Mouse (Mus musculus): ENCODE data around the gene Rbpms2.

The Rbpms2 gene

DNA sequence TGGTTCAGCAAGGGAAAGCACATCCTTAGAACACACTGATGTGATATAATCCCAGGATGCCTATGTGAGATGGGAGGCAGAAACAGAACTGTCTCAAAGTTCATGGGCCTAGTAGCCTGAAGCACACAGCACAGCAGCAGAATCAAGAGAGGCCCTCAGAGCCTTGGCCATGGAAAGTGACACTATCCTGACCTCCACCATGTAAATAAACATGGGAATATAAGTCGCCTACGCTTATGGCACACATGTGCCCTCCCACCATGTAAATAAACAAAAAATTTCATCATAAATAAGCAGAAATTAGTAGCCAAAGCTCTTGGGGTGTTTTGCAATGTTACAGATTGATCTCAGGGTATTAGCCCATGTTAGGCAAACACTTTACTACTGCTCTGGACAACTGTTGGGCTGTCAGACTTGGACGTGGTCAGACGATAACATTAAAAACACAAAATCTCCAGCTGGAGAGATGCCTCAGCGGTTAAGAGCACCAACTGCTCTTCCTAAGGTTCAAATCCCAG lies 17.4 kb upstream of the Rbpms2 start:
- intact Hi-C loops (cut with DNase I), result no loop called here

DNA sequence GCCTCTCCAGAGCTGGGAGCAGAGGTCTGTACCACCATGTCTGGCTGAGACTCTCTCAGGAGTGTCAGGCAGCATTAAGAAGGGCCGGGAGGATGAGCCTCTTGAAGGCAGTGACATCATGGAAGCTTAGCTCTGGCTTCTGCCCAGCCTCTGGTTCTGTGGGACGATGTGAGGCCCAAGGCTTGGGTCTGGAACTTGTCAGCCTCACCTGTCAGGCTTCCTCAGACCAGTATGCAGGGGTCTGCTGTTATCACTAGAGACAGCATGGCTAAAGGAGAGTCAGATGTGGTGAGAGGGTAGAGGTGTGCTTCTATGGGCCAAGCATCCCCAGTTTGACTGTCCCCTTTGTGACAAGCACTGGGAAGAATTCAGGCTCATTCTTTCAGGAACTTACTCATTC lies 16.4 kb upstream of the Rbpms2 start:
- intact Hi-C loops (cut with DNase I), result no loop called here

DNA sequence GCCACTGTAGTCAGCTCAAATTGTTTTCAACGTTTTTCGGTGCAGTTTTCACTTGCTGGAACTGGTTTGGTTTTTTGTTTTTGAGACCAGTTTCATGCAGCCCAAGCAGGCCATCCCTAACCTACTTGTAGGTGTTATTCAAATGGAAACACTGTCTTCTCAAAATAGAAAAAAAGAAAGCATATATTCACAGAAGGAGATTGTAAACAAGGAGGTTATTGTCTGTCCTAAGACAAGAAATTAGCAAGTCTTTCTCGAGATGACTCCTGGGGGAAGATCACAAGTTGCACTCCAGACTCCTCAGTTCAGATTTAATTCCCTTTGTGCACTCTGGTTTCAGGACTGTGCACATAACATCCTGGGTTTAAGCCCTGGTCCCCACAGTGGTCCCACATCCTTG lies 10.1 kb upstream of the Rbpms2 start:
- intact Hi-C loops (cut with DNase I), result no loop called here

DNA sequence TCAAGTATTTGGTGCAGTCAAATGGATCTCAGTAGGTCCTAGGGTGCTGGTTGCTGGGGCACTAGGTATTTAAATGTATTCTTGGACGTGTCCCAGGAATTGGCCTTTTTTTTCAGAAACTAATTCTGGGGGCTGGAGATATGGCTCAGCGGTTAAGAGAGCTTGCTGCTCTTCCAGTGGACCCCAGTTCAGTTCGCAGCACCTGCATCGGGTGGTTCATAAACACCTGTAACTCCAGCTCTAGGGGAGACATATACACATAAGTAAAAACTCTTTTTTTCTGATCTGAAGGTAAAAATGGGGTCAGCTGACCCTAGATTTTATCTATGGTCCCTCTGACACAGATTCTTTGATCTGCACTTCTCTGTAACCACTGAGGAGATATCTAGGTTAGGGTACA lies 8.3 kb upstream of the Rbpms2 start:
- intact Hi-C loops (cut with DNase I), result no loop called here

DNA sequence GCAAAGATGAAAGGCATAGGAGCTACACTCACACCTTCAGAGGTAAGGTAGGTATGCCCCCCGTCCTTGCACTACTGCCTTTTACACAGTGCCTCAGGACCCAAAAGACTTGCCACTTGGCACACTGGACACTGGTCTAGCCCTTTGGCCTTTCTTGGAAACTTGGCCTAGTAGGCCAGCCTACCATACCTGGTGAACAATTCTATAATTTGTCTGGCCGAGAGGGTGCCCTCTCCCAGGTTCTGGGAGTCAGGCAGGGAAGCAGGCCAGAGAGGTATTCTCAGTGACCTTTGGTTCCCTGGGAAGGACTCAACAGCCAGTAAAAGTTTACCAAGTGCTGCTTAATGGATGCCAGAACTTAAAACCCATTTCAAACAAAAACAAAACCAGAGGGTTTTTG lies 7.8 kb upstream of the Rbpms2 start:
- intact Hi-C loops (cut with DNase I), result no loop called here

DNA sequence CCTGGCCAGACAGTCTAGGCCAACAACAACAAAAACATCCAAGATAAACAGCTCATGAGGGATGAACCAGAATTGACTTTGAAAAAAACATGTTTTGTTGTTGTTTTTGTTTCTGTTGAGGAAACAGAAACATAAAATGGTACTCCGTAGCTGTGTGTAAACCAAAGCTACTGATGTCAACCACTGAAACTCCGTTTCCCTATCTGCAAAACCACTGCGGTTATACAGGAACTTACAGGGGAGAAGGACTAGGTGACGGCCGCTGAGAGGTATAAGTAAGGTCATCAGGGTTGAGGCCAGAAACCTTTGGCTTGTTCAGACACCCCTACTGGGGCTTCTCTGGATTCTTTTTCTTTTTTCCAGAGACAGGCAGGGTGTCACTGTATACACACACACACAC lies 6.6 kb upstream of the Rbpms2 start:
- intact Hi-C loops (cut with DNase I), result no loop called here

DNA sequence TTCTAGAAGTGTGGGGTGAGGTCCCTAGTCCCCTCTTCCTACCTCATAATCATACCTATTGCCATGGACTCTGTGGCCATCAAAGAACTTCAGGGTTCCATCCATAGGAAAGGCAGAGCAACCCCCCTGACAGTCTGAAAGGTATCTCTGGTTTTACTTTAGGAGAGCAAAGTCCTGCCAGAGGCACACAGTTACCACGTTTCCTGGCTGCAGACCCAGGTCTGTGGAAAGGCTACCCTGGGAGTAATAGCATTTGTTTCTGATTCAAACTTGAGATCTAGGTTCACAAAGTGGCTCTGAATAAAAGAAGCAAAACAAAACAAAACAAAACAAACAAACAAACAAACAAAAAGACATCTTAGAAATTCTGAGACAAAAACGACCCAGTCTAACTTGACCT lies 5.2 kb upstream of the Rbpms2 start:
- intact Hi-C loops (cut with DNase I), result no loop called here

DNA sequence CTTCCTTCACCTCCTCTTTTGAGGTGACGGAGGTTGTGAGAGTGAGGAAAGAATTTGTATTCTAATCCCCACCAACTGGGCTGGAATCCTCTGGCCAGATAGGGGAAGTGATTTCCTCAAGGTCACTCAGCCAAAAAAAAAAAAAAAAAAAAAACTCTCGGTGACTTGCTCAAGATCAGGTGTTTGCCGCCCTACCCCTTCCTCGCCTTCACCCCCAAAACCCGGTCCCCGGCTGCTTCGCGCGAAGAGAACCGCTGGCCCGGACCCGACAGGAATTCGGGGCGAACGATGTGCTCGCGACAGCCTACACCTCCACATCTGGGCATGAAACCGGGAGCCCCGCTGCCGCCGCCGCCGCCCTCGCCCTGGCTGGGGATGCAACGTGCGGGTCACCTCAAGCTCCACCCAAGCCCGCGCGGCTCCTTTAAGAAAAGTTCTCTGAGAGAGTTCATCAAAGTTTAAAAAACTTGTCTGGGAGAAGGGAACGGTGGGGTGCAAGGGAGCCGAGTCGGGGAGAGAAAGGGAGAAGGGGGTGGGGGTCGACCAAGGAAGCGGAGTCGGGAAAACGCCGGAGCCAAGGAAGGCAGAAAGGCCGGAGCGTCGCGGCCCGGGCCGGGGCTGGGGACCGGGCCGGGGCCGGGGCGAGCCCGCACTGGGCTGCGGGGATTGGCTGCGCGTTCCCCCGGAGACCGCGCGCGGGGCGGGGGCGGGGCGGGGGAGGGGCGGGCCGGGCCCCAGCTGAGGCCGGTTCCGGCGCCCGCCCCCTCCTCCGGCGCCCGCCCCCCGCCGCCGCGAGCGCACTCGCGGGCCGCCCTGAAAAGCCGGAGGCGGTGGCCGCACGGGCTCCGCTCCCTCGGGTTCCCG lies 551 bp downstream of the Rbpms2 start:
- intact Hi-C loops (cut with DNase I), result loop anchor here (2.0 kb wide), 1 partner anchor 19 kb away; no protein-coding TSS in a partner anchor

DNA sequence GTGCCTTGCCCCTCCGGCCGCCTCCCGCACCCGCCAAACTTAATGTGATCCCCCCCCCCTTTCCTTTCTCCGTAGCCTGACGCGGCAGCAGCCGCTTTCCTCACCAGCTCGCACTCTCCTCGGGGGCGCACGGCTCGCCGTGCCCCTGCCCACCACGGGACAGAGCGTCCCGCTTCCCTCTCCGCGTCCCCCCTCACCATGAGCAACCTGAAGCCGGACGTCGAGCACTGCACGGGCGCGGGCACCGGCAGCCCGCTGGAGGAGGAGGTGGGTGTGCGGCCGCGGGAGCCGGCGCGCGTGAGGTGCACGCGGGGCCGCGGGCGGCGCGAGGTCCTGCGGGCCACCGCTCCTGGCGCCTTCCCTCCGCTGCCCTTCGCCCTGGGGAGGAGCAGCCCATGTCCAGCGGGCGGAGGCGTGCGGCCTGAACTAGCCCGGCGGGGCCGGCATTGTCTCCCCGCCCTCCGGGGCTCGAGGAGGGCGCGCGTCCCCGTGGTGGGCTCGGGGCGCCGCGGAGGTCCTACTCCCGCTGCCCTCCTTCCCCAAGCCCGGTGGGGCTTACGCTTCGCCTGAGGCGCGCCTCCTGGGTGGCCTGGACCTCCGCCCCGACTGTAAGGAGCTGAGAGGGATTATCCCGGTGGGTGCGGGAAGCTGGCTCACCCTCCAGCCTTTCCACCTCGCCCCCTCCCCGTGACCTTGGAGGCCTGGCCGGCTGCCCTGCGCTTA lies 1.3 kb downstream of the Rbpms2 start:
- intact Hi-C loops (cut with DNase I), result loop anchor here (2.0 kb wide), 1 partner anchor 18 kb away; no protein-coding TSS in a partner anchor

DNA sequence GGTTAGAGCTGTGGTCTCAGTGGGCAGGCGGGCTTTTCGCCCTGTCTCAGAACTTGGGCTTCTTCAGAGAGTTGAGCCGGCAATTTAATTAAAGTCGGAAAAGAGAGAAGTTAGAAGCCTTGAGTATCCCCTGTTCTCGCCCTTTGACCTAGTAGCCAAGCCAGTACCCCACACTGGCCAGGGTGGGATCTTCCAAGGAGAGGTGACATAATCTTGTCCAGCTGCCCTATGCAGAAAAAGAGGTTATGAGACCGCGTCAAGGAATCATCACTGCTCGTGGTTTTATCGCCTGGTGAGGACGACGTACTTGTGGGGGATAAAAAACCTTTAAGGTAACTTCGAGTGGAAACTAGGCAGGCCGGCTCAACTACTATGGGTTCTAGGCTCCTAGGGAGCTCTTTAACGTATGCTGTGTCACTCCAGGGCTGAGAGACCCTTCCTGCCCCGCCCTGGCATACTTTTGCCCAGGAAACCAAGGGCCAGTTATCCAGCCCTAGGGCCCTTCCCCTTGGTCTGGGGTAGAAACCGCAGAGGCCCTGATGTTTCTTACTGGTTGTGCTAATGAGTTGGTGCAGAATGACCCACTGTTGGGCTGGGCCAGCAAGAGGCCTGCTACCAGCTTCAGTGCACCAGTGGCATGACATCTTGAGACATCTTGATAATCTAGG lies 2.0 kb downstream of the Rbpms2 start:
- intact Hi-C loops (cut with DNase I), result loop anchor here (2.0 kb wide), 1 partner anchor 17 kb away; no protein-coding TSS in a partner anchor

DNA sequence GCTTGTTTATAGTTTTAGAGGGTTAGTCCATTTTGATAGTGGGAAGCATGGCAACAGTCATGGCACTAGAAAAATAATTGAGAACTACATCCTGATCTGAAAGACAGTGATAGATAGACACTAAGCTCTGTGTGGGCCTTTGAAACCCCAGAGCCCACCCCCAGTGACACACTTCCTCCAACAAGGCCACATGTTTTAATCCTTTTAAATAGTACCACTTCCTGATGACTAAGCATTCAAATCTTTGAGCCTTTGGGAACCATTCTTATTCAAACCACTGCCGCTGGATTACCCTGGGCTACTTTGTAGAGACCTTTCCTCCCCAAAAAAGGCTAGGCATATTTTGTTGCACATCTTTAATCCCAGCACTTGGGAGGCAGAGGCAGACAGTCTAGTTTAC lies 6.3 kb downstream of the Rbpms2 start:
- intact Hi-C loops (cut with DNase I), result no loop called here

DNA sequence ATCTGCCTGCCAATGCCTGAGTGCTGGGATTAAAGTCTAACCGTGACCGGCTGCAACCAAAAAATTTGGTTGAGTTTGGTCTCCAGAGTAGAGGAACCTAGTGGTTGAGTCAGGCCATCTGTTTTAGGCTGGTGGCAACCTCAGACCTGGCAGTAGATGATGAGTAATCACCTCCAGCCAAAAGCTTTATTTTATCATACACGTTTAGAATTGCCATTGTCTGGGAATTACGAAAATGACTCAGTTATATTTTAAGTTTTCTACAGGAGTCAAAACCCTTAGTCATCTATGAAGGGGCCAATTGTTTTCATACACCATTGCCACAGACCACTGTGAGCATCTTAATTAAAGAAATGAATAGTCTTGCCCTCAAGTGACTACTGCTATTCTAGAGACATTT lies 7.5 kb downstream of the Rbpms2 start:
- intact Hi-C loops (cut with DNase I), result no loop called here

DNA sequence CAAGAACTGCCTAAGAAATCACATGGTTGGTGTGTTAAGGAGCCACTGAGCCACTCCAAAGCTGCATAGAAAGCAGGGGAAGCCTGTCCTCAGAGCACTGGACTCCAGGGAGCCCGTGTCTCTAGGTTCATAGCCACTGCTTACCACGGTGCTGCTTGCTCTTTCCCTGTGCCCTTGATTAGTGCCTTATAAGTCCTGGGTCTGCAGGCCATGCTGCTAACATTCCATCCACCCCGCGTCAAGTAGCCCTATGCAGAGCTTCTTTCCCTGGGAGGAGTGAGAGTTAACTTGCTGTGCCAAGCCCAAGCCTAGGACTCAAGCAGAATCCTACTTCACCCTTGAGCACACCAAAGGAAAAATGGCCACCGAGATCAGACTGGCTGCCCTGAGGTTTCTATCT lies 9.6 kb downstream of the Rbpms2 start:
- intact Hi-C loops (cut with DNase I), result no loop called here

DNA sequence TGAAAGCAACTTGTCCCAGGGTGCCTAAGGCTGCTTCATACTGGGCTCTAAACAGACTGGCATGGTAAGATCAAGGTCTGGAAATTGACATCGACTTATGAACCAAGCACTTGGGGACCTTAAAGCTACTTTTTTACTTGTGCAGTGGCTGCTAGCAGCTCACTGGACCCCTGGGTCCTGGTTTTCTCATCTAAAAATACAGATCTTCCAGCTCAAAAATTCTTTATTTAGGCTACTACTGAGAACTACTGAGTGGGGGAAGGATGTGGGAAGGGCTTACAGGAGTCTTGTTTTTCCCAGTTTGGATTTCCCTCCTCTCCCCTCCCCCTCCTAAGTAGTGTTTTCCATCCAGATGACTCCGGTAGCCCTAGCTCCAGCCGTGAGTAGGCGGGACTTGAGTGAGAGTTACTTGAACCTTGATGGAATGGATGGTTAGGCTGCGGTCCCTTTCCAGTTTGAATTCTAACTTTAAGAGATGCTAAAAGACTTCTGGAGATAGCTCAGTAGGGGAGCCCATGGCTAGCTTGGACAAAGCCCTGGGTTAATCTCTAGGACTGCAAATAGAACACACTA lies 11.5 kb downstream of the Rbpms2 start:
- intact Hi-C loops (cut with DNase I), result no loop called here

DNA sequence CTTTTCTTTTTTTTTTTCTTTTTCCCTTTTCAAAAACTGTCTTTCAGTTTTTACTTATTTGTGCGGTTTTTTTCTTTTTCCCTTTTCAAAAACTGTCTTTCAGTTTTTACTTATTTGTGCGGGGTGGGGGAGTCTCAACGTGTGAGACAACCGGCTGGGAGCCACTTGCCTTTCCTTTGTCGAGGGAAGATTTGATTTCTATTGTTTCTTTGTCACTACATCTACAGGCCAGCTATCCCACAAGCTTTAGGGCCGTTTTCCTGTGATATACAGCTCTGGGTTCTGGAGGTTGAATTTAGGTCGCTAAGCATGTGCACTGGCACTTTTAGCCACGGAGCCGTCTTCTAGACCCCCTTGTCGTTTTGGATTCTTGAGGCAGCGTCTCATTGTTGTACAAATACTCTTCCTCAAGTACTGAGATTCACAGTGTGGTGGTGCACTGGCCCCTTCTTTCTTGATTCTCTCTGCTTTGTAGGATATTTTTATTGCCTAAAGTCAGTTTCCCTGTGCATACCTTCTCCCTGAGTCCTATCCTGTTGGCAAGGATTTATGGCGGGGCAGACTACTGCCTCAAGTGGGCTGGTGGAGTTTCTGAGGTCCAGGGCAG lies 12.1 kb downstream of the Rbpms2 start:
- intact Hi-C loops (cut with DNase I), result no loop called here

DNA sequence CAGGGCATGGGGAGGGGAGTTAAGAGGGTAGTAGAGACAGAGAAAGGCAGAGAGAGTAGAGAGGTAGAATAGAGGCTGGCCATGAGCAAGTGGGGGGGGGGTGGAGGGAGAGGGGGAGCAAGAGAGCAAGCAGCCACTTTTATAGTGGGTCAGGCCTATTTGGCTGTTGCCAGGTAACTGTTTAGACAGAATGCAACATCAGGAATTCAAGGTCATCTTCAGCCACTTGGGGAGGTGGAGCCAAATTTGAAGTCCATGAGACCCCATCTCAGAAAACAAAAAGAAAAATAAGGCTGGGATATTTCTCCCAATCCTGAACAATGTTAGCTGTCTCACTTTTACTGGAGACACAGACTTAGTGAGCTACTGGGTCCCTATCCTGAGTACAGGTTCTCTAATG lies 13.1 kb downstream of the Rbpms2 start:
- intact Hi-C loops (cut with DNase I), result no loop called here

DNA sequence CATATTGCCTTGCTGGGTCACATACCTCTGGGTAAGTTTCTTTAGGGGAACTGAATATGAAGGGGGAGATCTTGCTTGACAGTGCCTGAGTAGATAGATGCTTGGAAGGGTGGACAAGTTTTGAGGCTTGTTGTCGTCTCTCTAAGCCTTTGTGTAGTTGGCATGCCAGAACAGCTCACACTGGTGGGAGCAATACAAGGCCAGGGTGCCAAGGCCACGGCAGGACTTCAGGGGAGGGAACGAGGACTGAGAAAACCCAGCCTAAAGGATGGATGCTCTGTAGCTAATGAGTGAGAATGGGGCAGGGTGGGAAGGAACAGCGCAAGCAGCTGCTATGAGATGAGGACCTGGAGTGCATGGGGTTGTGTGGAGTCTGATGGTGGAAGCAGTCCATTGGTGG lies 15.5 kb downstream of the Rbpms2 start:
- intact Hi-C loops (cut with DNase I), result no loop called here

DNA sequence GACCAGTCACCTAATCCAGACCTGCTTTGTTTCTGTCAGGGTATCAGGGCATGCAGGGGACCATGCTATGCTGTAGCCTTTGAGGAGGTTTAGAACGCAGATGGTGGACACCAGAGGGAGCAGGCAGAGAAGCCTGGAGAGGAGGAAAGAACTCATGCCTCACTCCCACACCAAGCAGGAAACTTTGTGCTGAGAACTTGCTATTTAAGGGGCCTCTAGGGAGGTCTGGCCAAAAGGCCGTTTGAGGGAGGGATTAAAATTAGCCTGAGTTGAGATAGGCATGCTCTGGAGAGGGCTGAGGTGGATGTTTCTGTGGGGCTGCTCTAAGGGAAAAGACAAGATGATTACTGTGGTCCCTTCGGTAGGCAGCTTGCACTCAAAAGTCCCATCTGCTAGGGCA lies 16.5 kb downstream of the Rbpms2 start:
- intact Hi-C loops (cut with DNase I), result no loop called here

DNA sequence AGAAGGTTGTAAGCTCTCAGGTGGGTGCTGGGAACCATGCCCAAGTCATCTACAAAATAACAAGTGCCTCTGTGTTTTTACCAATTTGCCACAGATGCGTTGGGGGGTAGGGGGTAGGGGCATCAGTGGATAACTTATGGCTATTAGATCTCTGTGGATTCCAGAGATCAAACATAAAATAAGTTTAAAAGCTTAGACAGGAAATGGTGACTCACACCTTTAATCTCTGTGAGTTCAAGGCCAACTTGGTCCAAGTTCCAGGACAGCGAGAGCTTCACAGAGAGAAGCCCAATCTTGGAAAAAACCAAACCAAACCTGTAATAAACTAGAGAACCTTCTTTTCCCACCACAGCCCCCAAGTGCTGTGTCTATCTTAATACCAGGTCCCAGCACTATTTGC lies 17.3 kb downstream of the Rbpms2 start:
- intact Hi-C loops (cut with DNase I), result no loop called here

DNA sequence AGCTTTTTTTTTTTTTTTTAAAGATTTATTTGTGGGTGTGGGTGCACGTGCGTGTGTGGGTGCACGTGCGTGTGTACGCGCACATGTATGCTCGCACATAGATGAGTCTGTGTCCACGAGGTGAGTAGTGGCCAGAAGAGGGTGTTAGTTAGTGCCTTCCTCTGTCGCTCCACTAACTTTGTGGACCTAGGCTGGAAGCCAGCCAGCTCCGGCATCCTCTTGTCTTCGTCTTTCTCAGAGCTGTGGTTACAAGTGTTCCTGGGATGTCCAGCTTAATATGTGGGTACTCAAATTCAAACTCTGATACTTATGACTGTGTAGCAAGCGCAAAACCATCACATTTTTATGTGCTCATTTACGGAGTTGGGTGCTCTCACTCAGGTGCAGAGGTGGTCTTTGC lies 19.3 kb downstream of the Rbpms2 start:
- intact Hi-C loops (cut with DNase I), result loop anchor here (2.0 kb wide), 1 partner anchor 18 kb away; no protein-coding TSS in a partner anchor

DNA sequence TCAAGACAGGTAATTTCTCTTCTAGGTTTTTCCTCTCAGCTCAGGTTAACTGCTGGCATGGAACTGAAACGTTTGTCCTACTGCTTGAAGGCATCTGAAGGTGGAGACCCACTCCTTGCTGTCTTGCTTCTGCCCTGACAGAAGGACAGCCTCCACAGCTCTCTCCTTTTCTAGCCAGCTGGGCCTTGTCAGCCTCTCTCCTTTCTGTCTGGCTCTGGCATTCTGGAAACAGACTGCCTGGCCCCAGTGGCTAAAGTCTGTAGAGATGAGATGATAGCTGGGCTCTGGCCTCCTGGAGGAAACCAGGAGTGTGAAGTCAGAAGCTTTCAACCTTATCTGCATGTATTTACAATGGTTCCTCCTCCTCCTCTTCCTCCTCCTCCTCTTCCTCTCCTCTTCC lies 20.5 kb downstream of the Rbpms2 start:
- intact Hi-C loops (cut with DNase I), result loop anchor here (2.0 kb wide), 1 partner anchor 19 kb away; no protein-coding TSS in a partner anchor
